Mouse (Mus musculus): ENCODE data around the gene Cnppd1. TPM values are rescaled to one million over a fixed set of nuclear protein-coding genes. Genes with fewer than 3 reads are reported as not detected.

The Cnppd1 gene
- polyA plus RNA-seq, 1 experiment from 2014 or later, result 52.3 TPM

Other genes with a start within 250 kb of the Cnppd1 start
- 1.8 and 2.9 TPM in 2 replicates for gene Cryba2, start 249.6 kb downstream of the Cnppd1 start, polyA plus RNA-seq (2015; fragmentation: Nextera tagmentation; extraction: Ambion mirVana)
- 0.83 and 1.2 TPM in 2 replicates for gene Cfap65, start 207.1 kb downstream of the Cnppd1 start, polyA plus RNA-seq (2015; fragmentation: Nextera tagmentation; extraction: Ambion mirVana)
- gene Ihh, start 191.0 kb downstream of the Cnppd1 start, polyA plus RNA-seq (2015; fragmentation: Nextera tagmentation; extraction: Ambion mirVana), result 0.16 and 0.26 TPM in 2 replicates
- 6.8 and 6.9 TPM in 2 replicates for gene Nhej1, start 17.5 kb downstream of the Cnppd1 start, polyA plus RNA-seq (2015; fragmentation: Nextera tagmentation; extraction: Ambion mirVana)
- gene Slc23a3, start 8.8 kb downstream of the Cnppd1 start, polyA plus RNA-seq (2015; fragmentation: Nextera tagmentation; extraction: Ambion mirVana), result not detected in 2 replicates
- gene Retreg2, start 67 bp upstream of the Cnppd1 start, polyA plus RNA-seq (2015; fragmentation: Nextera tagmentation; extraction: Ambion mirVana), result 134 and 146 TPM in 2 replicates
- gene Zfand2b, start 25.9 kb upstream of the Cnppd1 start, polyA plus RNA-seq (2015; fragmentation: Nextera tagmentation; extraction: Ambion mirVana), result 40.1 and 40.2 TPM in 2 replicates
- gene Abcb6, start 37.7 kb upstream of the Cnppd1 start, polyA plus RNA-seq (2015; fragmentation: Nextera tagmentation; extraction: Ambion mirVana), result 45.1 and 48.4 TPM in 2 replicates
- 23.2 and 24.2 TPM in 2 replicates for gene Ankzf1, start 49.4 kb upstream of the Cnppd1 start, polyA plus RNA-seq (2015; fragmentation: Nextera tagmentation; extraction: Ambion mirVana)
- gene Atg9a, start 49.5 kb upstream of the Cnppd1 start, polyA plus RNA-seq (2015; fragmentation: Nextera tagmentation; extraction: Ambion mirVana), result 57.5 and 66.3 TPM in 2 replicates
- 20.3 and 22.0 TPM in 2 replicates for gene Glb1l, start 68.1 kb upstream of the Cnppd1 start, polyA plus RNA-seq (2015; fragmentation: Nextera tagmentation; extraction: Ambion mirVana)
- 146 and 147 TPM in 2 replicates for gene Stk16, start 68.1 kb upstream of the Cnppd1 start, polyA plus RNA-seq (2015; fragmentation: Nextera tagmentation; extraction: Ambion mirVana)
- gene Tuba4a, start 77.2 kb upstream of the Cnppd1 start, polyA plus RNA-seq (2015; fragmentation: Nextera tagmentation; extraction: Ambion mirVana), result 26.8 and 28.1 TPM in 2 replicates
- not detected in 2 replicates for gene A630095N17Rik, start 89.4 kb upstream of the Cnppd1 start, polyA plus RNA-seq (2015; fragmentation: Nextera tagmentation; extraction: Ambion mirVana)
- gene Dnajb2, start 93.7 kb upstream of the Cnppd1 start, polyA plus RNA-seq (2015; fragmentation: Nextera tagmentation; extraction: Ambion mirVana), result 72.5 and 85.0 TPM in 2 replicates
- gene Ptprn, start 121.8 kb upstream of the Cnppd1 start, polyA plus RNA-seq (2015; fragmentation: Nextera tagmentation; extraction: Ambion mirVana), result 30.4 and 33.5 TPM in 2 replicates
- gene Resp18, start 135.7 kb upstream of the Cnppd1 start, polyA plus RNA-seq (2015; fragmentation: Nextera tagmentation; extraction: Ambion mirVana), result 203 and 214 TPM in 2 replicates
- 140 and 145 TPM in 2 replicates for gene Dnpep, start 175.3 kb upstream of the Cnppd1 start, polyA plus RNA-seq (2015; fragmentation: Nextera tagmentation; extraction: Ambion mirVana)
- gene Des, start 217.6 kb upstream of the Cnppd1 start, polyA plus RNA-seq (2015; fragmentation: Nextera tagmentation; extraction: Ambion mirVana), result 1.1 and 1.7 TPM in 2 replicates
- 22.4 and 25.0 TPM in 2 replicates for gene Speg, start 232.6 kb upstream of the Cnppd1 start, polyA plus RNA-seq (2015; fragmentation: Nextera tagmentation; extraction: Ambion mirVana)

Measured in hindbrain, embryonic 15.5 days (tissue).